Mouse (Mus musculus): ENCODE measurements around the gene Myl9.

DNA sequence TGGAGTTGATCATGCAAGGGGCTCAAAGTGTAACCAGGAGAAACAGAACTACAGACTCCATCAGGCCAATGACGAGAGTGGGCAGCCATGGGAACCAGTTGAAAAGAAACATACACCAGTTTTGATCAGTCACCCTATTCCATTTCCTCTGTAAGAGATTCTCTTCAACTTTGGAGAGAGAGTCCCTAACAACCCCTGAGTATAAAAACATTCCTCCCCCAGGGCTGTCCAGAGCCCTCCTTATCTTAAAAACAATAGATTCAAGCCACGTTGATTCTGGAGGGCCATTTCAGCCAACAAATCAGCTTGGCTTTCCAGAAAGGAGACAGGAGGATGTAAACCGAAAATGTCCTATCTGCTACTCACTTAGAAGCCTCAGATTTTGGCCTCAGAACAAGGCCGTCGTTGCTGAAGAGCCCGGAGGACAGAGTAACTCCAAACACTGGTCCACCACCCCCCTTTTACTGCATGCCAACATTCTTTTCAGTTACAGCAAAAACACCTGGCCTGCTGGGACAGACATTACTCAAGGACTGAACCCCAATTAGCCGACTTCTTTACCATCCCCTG is 8.9 kb downstream of the Myl9 start:
- TF ChIP-seq POLR2A (IDR thresholded peaks at IDR 0.05; ENCODE audit: low read depth, low read length) (no peak), CTCF (IDR thresholded peaks at IDR 0.05; ENCODE audit: extremely low read depth, insufficient read depth, insufficient read length, insufficient replicate concordance) (no peak)

Measured in spleen, adult 2 months (tissue).